Mouse (Mus musculus) left cerebral cortex, adult 2 months (tissue): ENCODE results near the gene Wdr70. TPM values are rescaled to one million over a fixed set of nuclear protein-coding genes. Genes with fewer than 3 reads are reported as not detected.
"Not testable (repeated sequence)": the region's sequence is repeated elsewhere in the genome, so short reads cannot be mapped to it uniquely, and the experiment has no call there.

Source experiments
- DNase-seq, 2 experiments: peaks; one replicate each; pipeline ENCODE4 v3.0.0; 2021 to 2022; ENCODE audit warnings: low spot score in 2 of 2, mixed read lengths in 1 of 2; ENCODE audit errors: extremely low spot score in 1 of 2
- H3K27ac ChIP-seq: fragments of 200-600 bp; 2 replicates; pipeline ENCODE4 v1.8.1; 2022
- H3K4me3 ChIP-seq: fragments of 200-600 bp; 2 replicates; pipeline ENCODE4 v1.8.1; 2022
- CTCF ChIP-seq: fragments of 200-600 bp; IDR thresholded peaks from 2 replicates; pipeline ENCODE4 v1.8.1; 2022; ENCODE audit warnings: antibody characterized with exemption, mild to moderate bottlenecking, moderate library complexity
- intact Hi-C: fragments of 180-260 bp; cut with DNase I; formaldehyde crosslinking; loops from one replicate; pipeline ENCODE4 v1.15.1; 2025
- long read RNA-seq, 2 experiments: library from polyadenylated mRNA; stranded (forward); transcript quantifications; one replicate each; pipeline ENCODE4 v2.0.0; 2021; ENCODE audit warnings: borderline mapping rate in 2 of 2
- total RNA-seq, 2 experiments: library from RNA; stranded (reverse); gene quantifications; 2 replicates each; pipeline ENCODE4 v1.2.3; 2021

Gene Wdr70
- 10 to 100 TPM; 33.0 to 33.2 TPM for total RNA-seq
- long read RNA-seq, experiment 1, transcript Wdr70-203 (4 exons, 1,130 nt) = major isoform, 10 of 25 reads
- long read RNA-seq, experiment 1, transcript Wdr70-201 (18 exons, 2,126 nt) = major isoform, 10 of 25 reads
- long read RNA-seq, experiment 1, partial matches to known transcripts = 0 of 25 reads
- long read RNA-seq, experiment 1, other reads (novel, unspliced or antisense) = 5 of 25 reads
- long read RNA-seq, experiment 2, transcript Wdr70-201 (18 exons, 2,126 nt) = major isoform, 9 of 17 reads
- long read RNA-seq, experiment 2, partial matches to known transcripts = 1 of 17 reads
- long read RNA-seq, experiment 2, other reads (novel, unspliced or antisense) = 3 of 17 reads

GRCm38 (mm10) chr15:8098774-8099749, at the start of gene Wdr70:
Gene Wdr70, minus strand, starts transcription at chr15:8099209.
- TF ChIP-seq CTCF = no peak; the same call in none of the 2 replicates
- H3K4me3 ChIP-seq = peak within 1 kb of the TSS; percentile 77
- intact Hi-C loops = loop anchor here (1.0 kb wide), 1 partner anchor 10 kb away; the partner anchor contains the start of gene Nup155
- peak within 1 kb of the TSS; percentile 82 for H3K27ac ChIP-seq
- DNase-seq = peak; percentile 98 to 100

- no peak for TF ChIP-seq CTCF
- no peak overlapping the region for H3K4me3 ChIP-seq
- intact Hi-C loops = no loop called here
Observed at GRCm38 (mm10) chr15:8135606-8136005, 36.6 kb upstream of the Wdr70 start.

DNA sequence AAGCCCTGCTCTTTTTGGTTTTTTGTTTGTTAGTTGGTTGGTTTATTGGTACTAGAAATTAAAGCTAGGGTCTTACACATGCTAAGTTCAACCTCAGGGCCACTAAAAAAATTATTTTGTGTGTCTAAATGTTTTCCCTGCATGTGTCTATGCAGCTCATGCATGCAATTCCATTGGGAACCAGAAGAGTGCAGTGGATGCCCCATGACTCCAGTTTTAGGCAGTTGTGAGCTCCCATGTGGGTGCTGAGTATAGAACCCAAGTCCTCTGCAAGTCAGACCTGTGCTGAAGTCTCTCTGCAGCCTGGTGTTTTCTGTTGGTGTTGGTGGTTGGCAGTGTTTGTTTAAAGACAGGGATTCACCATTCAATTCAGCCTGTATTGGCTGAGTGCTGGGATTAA, 32.8 kb upstream of the Wdr70 start:
- intact Hi-C loops = loop anchor here (5.0 kb wide), 1 partner anchor 56 kb away; no protein-coding TSS in a partner anchor
- H3K4me3 ChIP-seq = no peak overlapping the region
- no peak overlapping the region for H3K27ac ChIP-seq
- TF ChIP-seq CTCF = no peak; the same call in 1 of the 2 replicates
- no peak for DNase-seq

More at GRCm38 (mm10) chr15:8135606-8136005, 36.6 kb upstream of the Wdr70 start:
- no peak for DNase-seq
- no peak overlapping the region for H3K27ac ChIP-seq

- intact Hi-C loops = loop anchor here (5.0 kb wide), 1 partner anchor 56 kb away; no protein-coding TSS in a partner anchor
- TF ChIP-seq CTCF = no peak
- Histone ChIP-seq H3K4me3 (no peak overlapping the region), H3K27ac (no peak overlapping the region)
- DNase-seq = no peak
Observed at GRCm38 (mm10) chr15:8131268-8131667, 32.3 kb upstream of the Wdr70 start.

DNA sequence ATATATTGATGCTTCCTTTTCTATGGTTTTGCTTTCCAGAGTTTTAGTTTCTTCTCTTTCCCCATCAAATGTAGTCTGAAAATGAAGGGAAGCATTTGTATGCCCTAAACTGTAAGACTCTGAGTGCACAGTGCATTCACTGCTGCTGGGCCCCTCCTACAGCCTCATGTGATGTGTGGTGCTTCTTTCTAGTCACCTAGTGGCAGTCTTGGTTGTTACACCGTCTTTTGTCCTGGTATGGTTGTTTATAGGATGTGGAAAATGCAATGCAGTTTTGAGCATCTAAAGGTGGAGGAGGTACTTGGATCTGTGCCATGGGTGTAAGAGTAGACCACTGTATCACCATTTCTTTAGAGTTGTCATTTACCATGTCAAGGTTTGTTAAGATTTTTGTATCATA, 30.3 kb upstream of the Wdr70 start:
- intact Hi-C loops = no loop called here
- no peak; the same call in 1 of the 2 replicates for TF ChIP-seq CTCF
- H3K27ac ChIP-seq = no peak overlapping the region
- DNase-seq = no peak
- no peak overlapping the region for H3K4me3 ChIP-seq

DNA sequence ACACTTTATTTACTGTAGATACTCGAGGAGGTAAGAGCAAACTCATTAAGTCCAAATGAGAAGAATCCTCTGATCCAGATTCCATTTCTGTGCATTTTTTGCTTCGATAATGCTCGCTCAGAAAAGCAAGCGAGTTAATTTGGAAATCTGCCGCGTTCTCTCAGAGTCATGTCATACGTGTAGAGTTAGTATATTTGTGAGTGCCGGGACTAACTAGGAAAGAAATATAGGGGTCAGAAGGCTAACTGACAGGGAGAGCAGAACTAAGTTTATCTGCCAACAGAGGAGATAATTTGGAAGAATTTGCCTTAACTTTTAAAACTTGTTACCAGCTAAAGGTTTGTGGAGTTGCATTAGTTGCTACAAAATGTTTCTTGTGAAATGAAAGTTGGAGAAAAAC, 10.8 kb upstream of the Wdr70 start:
- peak overlapping the region; percentile 59 for H3K27ac ChIP-seq
- intact Hi-C loops = loop anchor here (1.0 to 5.0 kb wide), 2 partner anchors 10 to 1028 kb away; partner anchors contain the start of gene Wdr70
- no peak for TF ChIP-seq CTCF

GRCm38 (mm10) chr15:8108966-8109743, 10.1 kb upstream of the Wdr70 start, which contains the start of gene Nup155:
Gene Nup155, plus strand, starts transcription at chr15:8109273.
- DNase-seq = peak; percentile 91 to 92
- intact Hi-C loops = loop anchor here (1.0 to 5.0 kb wide), 2 partner anchors 10 to 1028 kb away; partner anchors contain the start of gene Wdr70
- H3K27ac ChIP-seq = peak within 1 kb of the TSS; percentile 84
- no peak; the same call in 1 of the 2 replicates for TF ChIP-seq CTCF
- H3K4me3 ChIP-seq = peak within 1 kb of the TSS; percentile 90

More for the DNA sequence above, 10.8 kb upstream of the Wdr70 start:
- no peak for DNase-seq
- peak overlapping the region; percentile 90 for H3K4me3 ChIP-seq

GRCm38 (mm10) chr15:8108360-8108965, 9.5 kb upstream of the Wdr70 start:
- intact Hi-C loops = loop anchor here (5.0 kb wide), 1 partner anchor 1029 kb away; no protein-coding TSS in a partner anchor
- H3K4me3 ChIP-seq = peak overlapping the region; percentile 90
- no peak for TF ChIP-seq CTCF
- no peak for DNase-seq
- peak overlapping the region; percentile 84; the same call in 1 of the 2 replicates for H3K27ac ChIP-seq

DNA sequence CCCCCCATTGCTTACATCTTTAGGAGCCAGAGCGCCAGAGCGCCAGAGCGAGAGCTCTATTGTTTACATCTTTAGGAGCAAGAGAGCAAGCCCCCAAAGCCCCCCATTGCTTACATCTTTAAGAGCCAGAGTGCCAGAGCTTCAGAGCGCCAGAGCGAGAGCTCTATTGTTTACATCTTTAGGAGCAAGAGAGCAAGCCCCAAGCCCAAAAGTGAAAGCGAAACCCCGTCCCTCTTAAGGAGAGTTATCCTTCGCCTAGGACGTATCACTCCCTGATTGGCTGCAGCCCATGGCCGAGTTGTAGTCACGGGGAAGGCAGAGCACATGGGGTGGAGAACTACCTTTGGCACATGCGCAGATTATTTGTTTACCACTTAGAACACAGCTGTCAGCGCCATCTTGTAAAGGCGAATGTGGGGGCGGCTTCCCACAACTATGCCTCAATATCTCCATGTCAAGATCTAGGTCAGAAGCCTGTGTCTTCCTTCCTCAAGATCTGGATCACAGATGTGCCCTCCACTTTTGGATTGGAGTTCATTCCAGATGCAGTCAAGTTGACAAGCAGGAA, 3.0 kb upstream of the Wdr70 start:
- H3K27ac ChIP-seq, H3K4me3 ChIP-seq, DNase-seq, intact Hi-C loops: not testable (repeated sequence)

DNA sequence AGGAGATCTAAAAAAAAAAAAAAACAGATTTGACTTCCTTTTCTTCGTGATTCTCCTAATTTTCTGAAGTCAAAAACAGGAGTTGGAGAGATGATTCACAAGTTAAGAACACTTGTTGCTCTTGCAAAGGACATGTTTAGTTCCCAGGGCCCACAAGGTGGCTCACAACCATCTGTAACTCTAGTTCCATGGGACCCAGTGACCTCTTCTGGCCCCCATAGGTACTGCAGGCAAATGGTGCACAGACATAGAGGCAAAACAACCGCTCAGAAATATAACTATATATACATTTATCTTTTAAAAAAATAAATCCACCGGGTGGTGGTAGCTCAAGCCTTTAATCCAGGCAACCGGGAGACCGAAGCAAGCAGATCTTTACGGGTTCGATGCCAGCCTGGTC, 1.2 kb downstream of the Wdr70 start:
- no peak overlapping the region; the same call in 1 of the 2 replicates for H3K4me3 ChIP-seq
- intact Hi-C loops = no loop called here

DNA sequence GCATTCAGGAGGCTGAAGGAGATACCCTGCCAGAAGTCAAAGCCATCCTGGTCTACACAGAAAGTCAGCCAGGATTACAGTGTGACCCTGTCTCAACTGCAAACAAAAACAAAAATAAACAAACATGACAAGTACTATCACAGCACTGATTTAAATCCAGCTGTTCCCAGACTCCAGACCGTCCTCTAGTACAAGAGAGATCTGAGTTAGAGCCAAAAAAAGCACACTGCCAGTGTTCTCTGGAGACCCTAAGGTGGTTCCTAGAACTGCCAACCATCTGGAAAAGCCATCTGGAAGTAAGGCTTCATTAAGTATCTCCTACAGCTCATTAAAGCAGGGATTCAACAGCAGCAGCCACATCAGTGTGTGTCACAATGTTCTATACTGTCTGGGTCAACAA, 6.3 kb downstream of the Wdr70 start:
- intact Hi-C loops, H3K27ac ChIP-seq, DNase-seq, H3K4me3 ChIP-seq: not testable (repeated sequence)

More for the DNA sequence above, 1.2 kb downstream of the Wdr70 start:
- TF ChIP-seq CTCF = peak; percentile 59
- H3K27ac ChIP-seq = no peak overlapping the region
- peak; percentile 20 to 26 for DNase-seq
